Comparison of ENCODE assay signal across 1 mouse cellular context in genomic region chr2:27028437-27029015, GRCm38 (mm10).
TF ChIP-seq lines count a peak whose summit lies in the region.

No protein-coding gene starts in this region.

TF ChIP-seq in CH12.LX, 34 proteins besides CTCF, POLR2A, EP300 and RAD21 (continued from another document):
- no peak for TF ChIP-seq KAT2A (IDR thresholded peaks at IDR 0.05; ENCODE audit: insufficient replicate concordance, low read length)
- peak; percentile 60 for TF ChIP-seq BHLHE40 (IDR thresholded peaks at IDR 0.05; ENCODE audit: low read depth, low read length)
- 0 out of 2 replicates have a peak, but pooled peaks have one; percentile 35 for TF ChIP-seq RCOR1 (conservative IDR thresholded peaks at IDR 0.05; ENCODE audit: low read depth, low read length)
- no peak for TF ChIP-seq USF2 (conservative IDR thresholded peaks at IDR 0.05; ENCODE audit: low read depth, low read length)
- no peak for TF ChIP-seq TBP (conservative IDR thresholded peaks at IDR 0.05; ENCODE audit: low read depth, low read length)
- no peak for TF ChIP-seq HCFC1 (IDR thresholded peaks at IDR 0.05; ENCODE audit: low read depth, low read length)
- no peak for TF ChIP-seq SIN3A (IDR thresholded peaks at IDR 0.05; ENCODE audit: low read length)
- peak; percentile 57; the same call in 1 of the 2 replicates for TF ChIP-seq ELF1 (IDR thresholded peaks at IDR 0.05; ENCODE audit: low read depth, low read length)
- no peak for TF ChIP-seq UBTF (IDR thresholded peaks at IDR 0.05; ENCODE audit: low read depth, low read length)
